Mouse (Mus musculus) lung, adult 10 weeks (tissue): ENCODE results near the gene Ankrd34b. TPM values are rescaled to one million over a fixed set of nuclear protein-coding genes. Genes with fewer than 3 reads are reported as not detected.

ENCODE experiments used
- polyA plus RNA-seq: library from polyadenylated mRNA; stranded (reverse); fragments of 350-450 nt; fragmentation: Illumina TruSeq; extraction: RNeasy Lipid Tissue Mini Kit (QIAGEN cat#74804); gene quantifications from one replicate; pipeline ENCODE4 v1.2.3, GENCODE M21; 2014; ENCODE audit warnings: low read depth, low replicate concordance; ENCODE audit not compliant: insufficient read depth

Gene Ankrd34b
- not detected for polyA plus RNA-seq

DNA sequence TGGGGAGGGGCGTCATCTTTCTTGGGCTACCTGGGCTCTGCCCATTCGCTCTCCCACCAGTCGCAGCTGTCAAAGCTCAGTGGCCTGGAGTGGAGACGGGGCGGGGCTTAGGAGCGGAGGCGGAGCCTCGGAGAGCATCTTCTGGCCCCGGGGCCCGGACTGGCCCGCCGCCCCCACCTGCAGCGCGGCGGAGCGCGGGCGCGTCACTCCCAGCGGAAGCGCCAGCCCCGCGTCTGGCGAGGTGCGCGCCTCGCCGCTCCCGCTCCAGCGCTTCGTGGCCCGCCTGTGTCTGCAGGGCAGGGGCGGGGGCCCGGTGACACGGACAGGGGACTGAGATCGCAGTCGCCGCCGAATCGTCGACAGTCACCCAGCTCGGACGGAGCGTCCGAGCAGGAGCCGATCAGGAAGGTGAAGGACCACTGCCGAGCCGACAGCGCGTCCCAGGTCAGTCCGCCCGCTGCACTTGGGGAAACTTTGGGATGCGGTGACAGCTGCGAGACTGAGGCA lies at the start of gene Ankrd34b:
TSS of gene Ankrd34b (plus strand) at position 139 of the 507 bp plus-strand sequence.

GRCm38 (mm10) chr13:92483852-92484463 lies 58.3 kb downstream of the Ankrd34b start, which contains the start of gene Fam151b:
Fam151b (minus strand) TSS chr13:92484015.

Other genes with a start within 250 kb of the Ankrd34b start
- gene Gm20379, start 119.9 kb upstream of the Ankrd34b start, polyA plus RNA-seq: not detected
- 1.0 TPM for gene Dhfr, start 71.2 kb upstream of the Ankrd34b start, polyA plus RNA-seq
- 6.6 TPM for gene Msh3, start 70.9 kb upstream of the Ankrd34b start, polyA plus RNA-seq
- gene Fam151b, start 58.1 kb downstream of the Ankrd34b start, polyA plus RNA-seq: 8.8 TPM
- 6.8 TPM for gene Zfyve16, start 105.0 kb downstream of the Ankrd34b start, polyA plus RNA-seq
- gene Spz1, start 150.3 kb downstream of the Ankrd34b start, polyA plus RNA-seq: not detected
- gene Serinc5, start 185.2 kb downstream of the Ankrd34b start, polyA plus RNA-seq: 12.9 TPM